Mouse (Mus musculus) bone marrow, adult 2 months (tissue): ENCODE measurements around the gene Son. TPM values are rescaled to one million over a fixed set of nuclear protein-coding genes. Genes with fewer than 3 reads are reported as not detected.

ENCODE experiments used
- H3K27ac ChIP-seq: fragments of 200-500 bp; 2 replicates; pipeline ENCODE4 v1.5.1; 2012; ENCODE audit warnings: low read depth, mild to moderate bottlenecking, control low read depth, inconsistent platforms, low read length; ENCODE audit not compliant: control insufficient read depth, poor library complexity, insufficient read depth
- H3K4me1 ChIP-seq: fragments of 200-500 bp; 2 replicates; pipeline ENCODE4 v1.6.1; 2011; ENCODE audit warnings: low read length; ENCODE audit not compliant: control insufficient read depth, insufficient read depth
- H3K4me3 ChIP-seq: fragments of 200-500 bp; replicated peaks from 2 replicates; pipeline ENCODE3; 2011; ENCODE audit warnings: mild to moderate bottlenecking, low read depth, low read length, control low read depth; ENCODE audit not compliant: control insufficient read depth
- CTCF ChIP-seq: fragments of 200-500 bp; IDR thresholded peaks from 2 replicates; pipeline ENCODE4 v1.5.1; 2011; ENCODE audit warnings: low read length, control low read depth; ENCODE audit not compliant: control insufficient read depth, insufficient read depth
- POLR2A ChIP-seq: fragments of 200-500 bp; IDR thresholded peaks from 2 replicates; pipeline ENCODE4 v1.6.1; 2011; ENCODE audit warnings: low read depth, mild to moderate bottlenecking, control low read depth, low read length, borderline replicate concordance; ENCODE audit not compliant: control insufficient read depth
- WGBS: fragments of 180-500 bp; shearing (Covaris S2); methylation state at CpG from one replicate; pipeline ENCODE4 v1.1.7; 2018; 5-methylcytosine and 5-hydroxymethylcytosine counted together
- polyA plus RNA-seq: library from polyadenylated mRNA; stranded (reverse); fragments of >200 nt; gene quantifications from 2 replicates; pipeline ENCODE4 v1.2.4, GENCODE M21; 2011; ENCODE audit warnings: low replicate concordance; ENCODE audit not compliant: missing spikeins, insufficient read depth, insufficient read length

The Son gene
- polyA plus RNA-seq, 1 experiment = 165 TPM

DNA sequence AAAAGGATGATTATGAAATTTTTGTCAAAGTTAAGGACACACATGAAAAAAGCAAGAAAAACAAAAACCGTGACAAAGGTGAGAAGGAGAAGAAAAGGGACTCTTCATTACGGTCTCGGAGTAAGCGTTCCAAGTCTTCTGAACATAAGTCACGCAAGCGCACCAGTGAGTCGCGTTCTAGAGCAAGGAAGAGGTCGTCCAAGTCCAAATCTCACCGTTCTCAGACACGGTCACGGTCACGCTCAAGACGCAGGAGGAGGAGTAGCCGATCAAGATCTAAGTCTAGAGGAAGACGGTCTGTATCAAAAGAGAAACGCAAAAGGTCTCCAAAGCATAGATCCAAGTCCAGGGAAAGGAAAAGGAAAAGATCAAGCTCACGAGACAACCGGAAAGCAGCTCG lies 12.5 kb downstream of the Son start:
- no peak overlapping the region for H3K27ac ChIP-seq
- TF ChIP-seq CTCF = no peak
- no peak for TF ChIP-seq POLR2A
- H3K4me1 ChIP-seq = no peaks in the 10 kb centered on the region; the same call in none of the 2 replicates
- WGBS = 96% methylated on average over 20 of the region's 20 CpGs
- H3K4me3 ChIP-seq = no peak overlapping the region

DNA sequence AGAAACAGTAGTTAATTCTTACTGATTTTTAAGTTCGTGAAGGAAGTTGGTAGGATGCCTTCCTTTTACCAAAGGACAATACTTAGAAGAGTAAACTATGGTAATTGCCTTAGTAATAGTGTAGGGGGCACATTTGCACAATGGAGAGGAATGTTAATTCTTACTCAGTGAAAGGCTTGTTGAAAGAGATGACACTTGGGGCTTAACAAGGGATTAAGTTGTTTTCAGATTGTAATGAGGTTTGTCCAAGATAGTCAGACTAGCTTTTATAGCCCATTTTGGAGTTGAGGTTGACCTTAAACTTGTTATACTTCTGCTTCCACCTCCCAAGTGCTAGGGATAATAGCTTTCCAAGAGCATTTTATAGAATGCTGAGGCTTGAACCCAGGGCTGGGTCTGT lies 14.1 kb downstream of the Son start:
- 75% methylated on average over 1 of the region's 1 CpGs for WGBS
- Histone ChIP-seq H3K4me1 (no peaks in the 10 kb centered on the region; the same call in 1 of the 2 replicates), H3K4me3 (no peak overlapping the region), H3K27ac (no peak overlapping the region)
- TF ChIP-seq CTCF (no peak), POLR2A (no peak)

DNA sequence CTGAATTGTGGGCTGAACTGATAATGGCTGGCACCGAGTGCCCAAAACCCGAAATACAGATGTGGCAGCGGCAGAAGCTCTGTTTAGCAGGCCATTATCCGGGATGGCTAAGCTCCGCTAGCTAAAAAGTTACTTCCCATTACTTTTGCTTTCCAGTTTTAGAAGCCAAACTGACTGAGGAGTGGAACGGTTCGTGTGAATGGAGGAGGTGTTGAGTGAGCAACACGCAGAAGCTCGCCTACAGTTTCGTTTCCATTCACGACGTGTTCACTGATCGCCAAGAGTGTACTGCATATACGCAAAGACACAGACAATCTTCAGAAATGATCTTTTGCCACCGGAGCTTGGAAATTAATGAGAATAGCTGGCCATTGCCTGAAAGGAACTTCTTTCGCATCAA lies 15.0 kb downstream of the Son start:
- no peak overlapping the region for H3K4me3 ChIP-seq
- H3K27ac ChIP-seq = no peak overlapping the region
- WGBS = 93% methylated on average over 16 of the region's 16 CpGs
- TF ChIP-seq POLR2A (no peak), CTCF (no peak)
- H3K4me1 ChIP-seq = no peaks in the 10 kb centered on the region; the same call in 1 of the 2 replicates

DNA sequence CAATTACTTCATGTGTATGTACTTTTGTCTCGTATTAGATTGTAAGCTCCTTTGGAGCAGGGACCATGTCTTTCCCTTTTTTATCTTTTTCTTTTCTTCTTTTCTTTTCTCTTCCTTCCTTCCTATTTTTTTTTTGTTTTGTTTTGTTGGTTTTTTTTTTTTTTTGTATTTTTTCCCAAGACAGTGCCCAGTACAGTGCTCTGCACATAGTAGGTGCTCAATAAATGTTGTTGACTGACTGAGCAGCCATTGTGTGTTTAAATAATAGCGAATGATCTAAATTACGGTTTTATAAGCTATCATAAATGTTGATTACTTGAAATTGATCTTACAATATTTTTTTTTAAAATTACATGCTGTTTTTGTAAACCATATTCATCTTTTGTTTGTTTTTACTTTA lies 16.5 kb downstream of the Son start:
- Histone ChIP-seq H3K27ac (no peak overlapping the region), H3K4me1 (no peaks in the 10 kb centered on the region; the same call in 1 of the 2 replicates), H3K4me3 (no peak overlapping the region)
- WGBS = 93% methylated on average over 3 of the region's 3 CpGs
- TF ChIP-seq CTCF (no peak), POLR2A (no peak)

DNA sequence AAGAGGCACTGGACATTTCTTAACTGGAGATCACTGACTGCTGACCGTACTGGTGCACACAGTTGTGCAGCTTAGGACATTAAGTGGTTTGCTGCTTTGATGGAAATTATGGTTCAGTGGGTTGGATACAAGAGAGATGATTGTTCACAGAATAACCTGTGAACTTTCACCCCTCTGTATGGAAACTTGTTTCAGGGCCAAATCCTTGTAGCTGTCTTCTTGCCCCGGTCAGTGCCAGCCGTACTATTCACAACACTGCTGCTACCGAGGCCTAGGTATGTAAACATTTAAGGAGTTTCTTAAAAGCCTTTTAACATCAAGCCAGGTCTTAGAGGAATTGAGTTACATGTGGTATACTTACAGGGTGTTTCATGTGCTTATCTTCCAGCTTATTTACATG lies 27.2 kb downstream of the Son start:
- no peak for TF ChIP-seq CTCF
- no peak for TF ChIP-seq POLR2A
- Histone ChIP-seq H3K4me1 (no peaks in the 10 kb centered on the region), H3K4me3 (no peak overlapping the region), H3K27ac (no peak overlapping the region)
- WGBS = 93% methylated on average over 4 of the region's 4 CpGs

DNA sequence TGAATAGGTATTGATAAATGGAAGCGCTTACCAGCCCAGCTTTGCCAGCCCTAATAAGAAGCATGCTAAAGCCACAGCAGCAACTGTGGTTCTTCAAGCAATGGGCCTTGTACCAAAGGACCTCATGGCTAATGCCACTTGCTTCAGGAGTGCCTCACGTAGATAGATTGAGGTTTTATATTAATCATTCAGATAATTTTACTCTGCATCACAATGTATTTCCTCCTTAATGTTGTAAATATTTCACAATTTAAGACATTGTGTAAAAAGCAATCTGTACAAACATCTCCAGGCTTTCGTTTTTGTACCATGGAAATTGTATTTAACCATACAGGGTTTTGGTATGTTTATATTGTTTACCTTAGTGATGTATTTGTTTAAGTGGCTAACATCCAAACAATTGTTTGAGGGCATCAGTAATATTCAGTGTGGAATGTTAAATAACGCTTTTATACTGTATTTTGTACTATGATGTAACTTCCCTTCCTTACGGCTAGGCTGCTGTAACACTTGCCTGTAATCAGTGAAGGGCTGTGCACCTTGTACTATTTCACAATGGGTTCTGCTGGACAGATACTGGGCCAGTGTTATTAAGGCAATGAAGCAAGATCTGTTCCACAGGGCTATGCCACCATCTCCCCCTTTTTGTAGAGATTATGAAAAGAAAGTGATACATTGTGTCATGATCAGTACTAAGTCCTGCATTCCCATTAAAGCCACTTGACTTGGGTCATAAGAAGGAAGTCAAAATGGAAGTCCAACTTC lies 31.0 kb downstream of the Son start:
- no peak for TF ChIP-seq CTCF
- no peak for TF ChIP-seq POLR2A
- no peak overlapping the region for H3K4me3 ChIP-seq
- WGBS = 62% methylated on average over 5 of the region's 5 CpGs
- H3K4me1 ChIP-seq = no peaks in the 10 kb centered on the region
- no peak overlapping the region for H3K27ac ChIP-seq

DNA sequence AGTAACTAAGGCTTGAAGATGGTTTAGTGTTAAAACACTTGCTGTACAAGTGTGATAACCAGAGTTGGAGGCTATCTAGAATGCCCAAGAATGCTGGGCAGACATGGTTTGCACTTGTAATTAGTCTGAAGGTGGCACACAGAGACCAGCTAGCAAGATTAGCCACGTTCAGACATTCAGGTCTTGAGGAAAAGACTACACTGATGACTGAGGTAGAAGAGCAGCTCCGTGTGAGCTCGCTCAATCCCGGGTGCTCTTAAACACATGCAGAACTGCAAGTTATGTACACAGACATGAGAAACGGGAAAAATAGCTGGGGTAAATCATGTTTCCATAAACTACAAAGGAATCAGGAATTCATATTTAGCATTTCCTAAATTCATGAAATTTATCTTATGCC lies 33.4 kb downstream of the Son start:
- no peak for TF ChIP-seq POLR2A
- no peak for TF ChIP-seq CTCF
- Histone ChIP-seq H3K4me3 (no peak overlapping the region), H3K4me1 (peaks cover under 1% of the 10 kb centered on the region; the same call in 1 of the 2 replicates), H3K27ac (no peak overlapping the region)
- 80% methylated on average over 5 of the region's 5 CpGs for WGBS

DNA sequence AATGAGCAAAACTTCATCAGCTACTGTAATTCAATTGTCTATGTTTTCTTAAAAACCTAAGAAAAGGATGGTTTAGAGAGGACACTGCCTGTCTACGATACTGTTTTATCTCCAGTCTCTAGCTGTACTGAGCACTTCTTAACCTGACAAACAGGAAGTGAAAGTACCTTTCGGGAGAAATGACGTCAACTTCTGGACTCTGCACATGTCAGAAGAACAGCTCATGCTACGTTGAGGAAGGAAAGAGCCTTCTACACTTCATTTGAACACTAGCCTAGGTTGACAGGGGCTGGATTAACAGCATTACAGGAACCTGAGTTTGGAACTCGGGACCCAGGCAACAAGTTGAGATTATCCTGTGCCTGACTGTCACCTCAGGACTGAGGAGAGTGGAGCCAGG lies 38.2 kb downstream of the Son start:
- no peak overlapping the region for H3K4me3 ChIP-seq
- 26% methylated on average over 5 of the region's 5 CpGs for WGBS
- H3K27ac ChIP-seq = no peak overlapping the region

DNA sequence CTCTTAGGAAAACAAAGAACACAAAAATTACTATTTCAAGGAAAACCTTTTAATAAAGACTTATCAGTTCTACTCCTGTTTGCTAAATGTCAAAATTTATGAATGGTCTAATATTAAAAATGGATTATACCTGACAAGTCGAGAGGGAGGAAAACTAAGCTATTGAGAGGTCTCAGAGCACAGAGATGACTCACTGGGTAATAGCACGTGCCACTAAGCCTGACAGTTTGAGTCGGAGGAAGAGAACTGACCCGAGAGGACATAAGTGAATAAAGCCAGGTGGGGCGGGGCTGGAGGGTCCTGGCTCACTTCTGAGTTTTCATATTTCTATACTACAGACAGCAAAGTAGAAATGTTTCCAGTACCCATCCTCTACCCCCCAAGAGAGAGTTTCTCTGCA lies 39.1 kb downstream of the Son start:
- peaks cover 3% of the 10 kb centered on the region; the same call in 1 of the 2 replicates for H3K4me1 ChIP-seq
- 88% methylated on average over 5 of the region's 5 CpGs for WGBS
- TF ChIP-seq POLR2A (no peak), CTCF (no peak)
- H3K27ac ChIP-seq = no peak overlapping the region
- H3K4me3 ChIP-seq = no peak overlapping the region

More for the DNA sequence above, 38.2 kb downstream of the Son start:
- TF ChIP-seq CTCF = no peak
- no peak for TF ChIP-seq POLR2A
- H3K4me1 ChIP-seq = peaks cover 3% of the 10 kb centered on the region; the same call in 1 of the 2 replicates
